Mouse (Mus musculus): ENCODE data around the gene Tkt. TPM values are rescaled to one million over a fixed set of nuclear protein-coding genes. Genes with fewer than 3 reads are reported as not detected.
A peak's percentile ranks its signal among the peaks of the same experiment; 100 is the strongest.
"Not testable (repeated sequence)": the region's sequence is repeated elsewhere in the genome, so short reads cannot be mapped to it uniquely, and the experiment has no call there.

Gene Tkt
- polyA plus RNA-seq, 1 experiment from 2014 or later = 131 TPM

DNA sequence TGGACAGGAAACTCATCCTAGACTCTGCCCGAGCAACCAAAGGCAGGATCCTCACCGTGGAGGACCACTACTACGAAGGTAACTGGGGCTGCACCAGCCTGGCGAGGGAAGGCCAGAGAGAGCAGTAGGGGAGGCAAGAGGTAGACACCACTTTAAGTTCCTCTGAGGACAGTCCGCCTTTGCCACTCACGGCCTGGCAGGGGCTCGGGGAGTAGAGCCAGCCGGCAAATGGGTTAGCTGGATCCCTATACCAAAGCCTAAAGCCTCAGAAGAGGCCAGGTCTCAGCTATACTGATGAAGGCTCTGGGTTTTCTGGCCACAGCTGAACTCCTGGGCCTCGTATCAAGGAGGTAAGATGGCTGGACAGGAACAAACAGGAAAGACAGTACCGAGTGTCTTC lies 24.1 kb downstream of the Tkt start:
- no peak overlapping the region for H3K9ac ChIP-seq (replicated peaks; ENCODE audit: low read length)
- H3K4me1 ChIP-seq (ENCODE audit: control insufficient read depth, insufficient read depth, low read length) = no peaks in the 10 kb centered on the region
- WGBS = 84% methylated on average over 10 of the region's 10 CpGs
- peaks cover 19% of the 10 kb centered on the region for H3K36me3 ChIP-seq (replicated peaks; ENCODE audit: control insufficient read depth, insufficient read depth, low read depth, low read length)
- H3K27ac ChIP-seq (replicated peaks; ENCODE audit: low read depth, low read length) = no peak overlapping the region
- no peaks in the 10 kb centered on the region for H3K9me3 ChIP-seq (replicated peaks; ENCODE audit: control insufficient read depth, low read length)
- DNase-seq (ENCODE audit: low spot score) = no peak
- H3K4me3 ChIP-seq (ENCODE audit: low read depth, low read length) = no peak overlapping the region
- no peak for ATAC-seq (replicated peaks; ENCODE audit: insufficient number of reproducible peaks, low FRiP score, low TSS enrichment, low read depth)
- no peak overlapping the region for H3K4me2 ChIP-seq (ENCODE audit: low read depth, low read length)
- no peaks in the 10 kb centered on the region for H3K27me3 ChIP-seq (ENCODE audit: control insufficient read depth, insufficient read depth, low read length)

- H3K4me3 ChIP-seq (ENCODE audit: low read depth, low read length) = no peak overlapping the region
- no peaks in the 10 kb centered on the region for H3K9me3 ChIP-seq (replicated peaks; ENCODE audit: control insufficient read depth, low read length)
- H3K27ac ChIP-seq (replicated peaks; ENCODE audit: low read depth, low read length) = no peak overlapping the region
- WGBS = 85% methylated on average over 8 of the region's 8 CpGs
- H3K4me2 ChIP-seq (ENCODE audit: low read depth, low read length) = no peak overlapping the region
- no peaks in the 10 kb centered on the region for H3K4me1 ChIP-seq (ENCODE audit: control insufficient read depth, insufficient read depth, low read length)
- H3K9ac ChIP-seq (replicated peaks; ENCODE audit: low read length) = no peak overlapping the region
- peaks cover 17% of the 10 kb centered on the region for H3K36me3 ChIP-seq (replicated peaks; ENCODE audit: control insufficient read depth, insufficient read depth, low read depth, low read length)
- H3K27me3 ChIP-seq (ENCODE audit: control insufficient read depth, insufficient read depth, low read length) = no peaks in the 10 kb centered on the region
- no peak for DNase-seq (ENCODE audit: low spot score)
- no peak for ATAC-seq (replicated peaks; ENCODE audit: insufficient number of reproducible peaks, low FRiP score, low TSS enrichment, low read depth)
Observed at GRCm38 (mm10) chr14:30573235-30573634, 25.1 kb downstream of the Tkt start.

GRCm38 (mm10) chr14:30573983-30574584 lies 25.9 kb downstream of the Tkt start:
- Histone ChIP-seq H3K4me3 (ENCODE audit: low read depth, low read length) (no peak overlapping the region), H3K9me3 (replicated peaks; ENCODE audit: control insufficient read depth, low read length) (no peaks in the 10 kb centered on the region), H3K4me2 (ENCODE audit: low read depth, low read length) (no peak overlapping the region), H3K36me3 (replicated peaks; ENCODE audit: control insufficient read depth, insufficient read depth, low read depth, low read length) (peaks cover 15% of the 10 kb centered on the region), H3K4me1 (ENCODE audit: control insufficient read depth, insufficient read depth, low read length) (no peaks in the 10 kb centered on the region), H3K27me3 (ENCODE audit: control insufficient read depth, insufficient read depth, low read length) (no peaks in the 10 kb centered on the region), H3K27ac (replicated peaks; ENCODE audit: low read depth, low read length) (no peak overlapping the region), H3K9ac (replicated peaks; ENCODE audit: low read length) (no peak overlapping the region)
- 63% methylated on average over 6 of the region's 6 CpGs for WGBS
- ATAC-seq (replicated peaks; ENCODE audit: insufficient number of reproducible peaks, low FRiP score, low TSS enrichment, low read depth) (0 out of 2 replicates have a peak, but pooled peaks have one; percentile 14), DNase-seq (ENCODE audit: low spot score) (peak; percentile 82)

DNA sequence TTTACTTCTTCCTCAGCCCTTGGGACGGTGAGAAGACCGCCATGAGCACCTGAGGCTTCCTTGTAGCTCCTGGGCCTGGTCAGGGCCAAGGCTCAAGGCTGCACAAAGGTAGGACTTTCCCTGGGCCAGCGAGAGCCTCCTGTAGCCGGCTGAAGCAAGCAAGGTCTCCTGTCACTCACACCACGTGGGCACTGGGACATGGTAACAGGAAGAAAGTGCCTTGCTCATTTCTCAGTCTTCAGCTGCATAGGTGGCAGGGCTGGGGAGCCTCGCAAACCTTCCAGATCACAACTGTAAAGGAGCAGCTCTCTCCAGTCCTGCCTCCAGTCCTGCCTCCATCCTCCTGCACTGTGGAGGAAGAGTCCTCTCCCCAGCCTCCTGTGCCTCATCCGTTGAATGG lies 27.6 kb downstream of the Tkt start:
- Histone ChIP-seq H3K4me3 (ENCODE audit: low read depth, low read length) (no peak overlapping the region), H3K27ac (replicated peaks; ENCODE audit: low read depth, low read length) (no peak overlapping the region), H3K4me1 (ENCODE audit: control insufficient read depth, insufficient read depth, low read length) (no peaks in the 10 kb centered on the region), H3K36me3 (replicated peaks; ENCODE audit: control insufficient read depth, insufficient read depth, low read depth, low read length) (peaks cover 14% of the 10 kb centered on the region), H3K9me3 (replicated peaks; ENCODE audit: control insufficient read depth, low read length) (no peaks in the 10 kb centered on the region), H3K27me3 (ENCODE audit: control insufficient read depth, insufficient read depth, low read length) (no peaks in the 10 kb centered on the region), H3K4me2 (ENCODE audit: low read depth, low read length) (no peak overlapping the region), H3K9ac (replicated peaks; ENCODE audit: low read length) (no peak overlapping the region)
- 72% methylated on average over 7 of the region's 7 CpGs for WGBS
- ATAC-seq (replicated peaks; ENCODE audit: insufficient number of reproducible peaks, low FRiP score, low TSS enrichment, low read depth) (no peak), DNase-seq (ENCODE audit: low spot score) (no peak)

- Histone ChIP-seq H3K9ac (replicated peaks; ENCODE audit: low read length) (no peak overlapping the region), H3K27me3 (ENCODE audit: control insufficient read depth, insufficient read depth, low read length) (no peaks in the 10 kb centered on the region), H3K4me2 (ENCODE audit: low read depth, low read length) (no peak overlapping the region), H3K4me1 (ENCODE audit: control insufficient read depth, insufficient read depth, low read length) (no peaks in the 10 kb centered on the region), H3K9me3 (replicated peaks; ENCODE audit: control insufficient read depth, low read length) (no peaks in the 10 kb centered on the region), H3K36me3 (replicated peaks; ENCODE audit: control insufficient read depth, insufficient read depth, low read depth, low read length) (peaks cover 14% of the 10 kb centered on the region), H3K4me3 (ENCODE audit: low read depth, low read length) (no peak overlapping the region), H3K27ac (replicated peaks; ENCODE audit: low read depth, low read length) (no peak overlapping the region)
- ATAC-seq (replicated peaks; ENCODE audit: insufficient number of reproducible peaks, low FRiP score, low TSS enrichment, low read depth) (no peak), DNase-seq (ENCODE audit: low spot score) (no peak)
- 70% methylated on average over 5 of the region's 5 CpGs for WGBS
Observed at GRCm38 (mm10) chr14:30576260-30576659, 28.1 kb downstream of the Tkt start.

GRCm38 (mm10) chr14:30577303-30578062 lies 29.3 kb downstream of the Tkt start:
- H3K9ac ChIP-seq (replicated peaks; ENCODE audit: low read length); H3K4me1 ChIP-seq (ENCODE audit: control insufficient read depth, insufficient read depth, low read length); ATAC-seq (replicated peaks; ENCODE audit: insufficient number of reproducible peaks, low FRiP score, low TSS enrichment, low read depth); DNase-seq (ENCODE audit: low spot score); H3K4me3 ChIP-seq (ENCODE audit: low read depth, low read length); H3K9me3 ChIP-seq (replicated peaks; ENCODE audit: control insufficient read depth, low read length); H3K36me3 ChIP-seq (replicated peaks; ENCODE audit: control insufficient read depth, insufficient read depth, low read depth, low read length); H3K27ac ChIP-seq (replicated peaks; ENCODE audit: low read depth, low read length); H3K4me2 ChIP-seq (ENCODE audit: low read depth, low read length); H3K27me3 ChIP-seq (ENCODE audit: control insufficient read depth, insufficient read depth, low read length): not testable (repeated sequence)
- 42% methylated on average over 10 of the region's 12 CpGs for WGBS

- Histone ChIP-seq H3K4me1 (ENCODE audit: control insufficient read depth, insufficient read depth, low read length) (no peaks in the 10 kb centered on the region), H3K27me3 (ENCODE audit: control insufficient read depth, insufficient read depth, low read length) (no peaks in the 10 kb centered on the region), H3K9me3 (replicated peaks; ENCODE audit: control insufficient read depth, low read length) (no peaks in the 10 kb centered on the region), H3K4me2 (ENCODE audit: low read depth, low read length) (no peak overlapping the region), H3K9ac (replicated peaks; ENCODE audit: low read length) (no peak overlapping the region), H3K36me3 (replicated peaks; ENCODE audit: control insufficient read depth, insufficient read depth, low read depth, low read length) (peaks cover 3% of the 10 kb centered on the region; the same call in 1 of the 2 replicates), H3K27ac (replicated peaks; ENCODE audit: low read depth, low read length) (0 out of 2 replicates have a peak overlapping the region, but pooled peaks have one; percentile 7), H3K4me3 (ENCODE audit: low read depth, low read length) (no peak overlapping the region)
- WGBS = 70% methylated on average over 5 of the region's 5 CpGs
- DNase-seq (ENCODE audit: low spot score) (no peak), ATAC-seq (replicated peaks; ENCODE audit: insufficient number of reproducible peaks, low FRiP score, low TSS enrichment, low read depth) (no peak)
Observed at GRCm38 (mm10) chr14:30579180-30579579, 31.0 kb downstream of the Tkt start.

DNA sequence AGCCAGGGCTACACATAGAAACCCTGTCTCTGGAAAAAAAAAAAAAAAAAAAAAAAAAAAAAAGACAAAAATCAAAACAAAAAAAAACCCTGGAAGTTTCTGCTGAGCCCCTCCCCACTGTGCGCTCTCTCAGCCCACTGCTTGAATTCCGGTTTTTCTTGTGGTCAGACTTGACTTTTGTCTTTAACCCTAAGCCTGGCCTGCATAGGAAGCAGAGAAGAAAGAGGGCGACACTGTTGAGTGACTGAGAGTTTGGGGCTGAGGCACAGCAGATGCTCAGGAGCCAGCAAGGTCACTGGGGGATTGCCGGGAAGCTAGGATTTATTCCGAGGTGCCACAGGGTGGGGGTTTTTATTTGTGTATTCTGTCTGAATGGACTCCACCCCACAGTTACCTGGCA lies 31.7 kb downstream of the Tkt start:
- H3K27ac ChIP-seq (replicated peaks; ENCODE audit: low read depth, low read length) = no peak overlapping the region
- peaks cover 5% of the 10 kb centered on the region for H3K4me1 ChIP-seq (ENCODE audit: control insufficient read depth, insufficient read depth, low read length)
- WGBS = 37% methylated on average over 5 of the region's 5 CpGs
- no peak overlapping the region for H3K9ac ChIP-seq (replicated peaks; ENCODE audit: low read length)
- peaks cover 3% of the 10 kb centered on the region; the same call in 1 of the 2 replicates for H3K36me3 ChIP-seq (replicated peaks; ENCODE audit: control insufficient read depth, insufficient read depth, low read depth, low read length)
- no peaks in the 10 kb centered on the region for H3K9me3 ChIP-seq (replicated peaks; ENCODE audit: control insufficient read depth, low read length)
- DNase-seq (ENCODE audit: low spot score) (no peak), ATAC-seq (replicated peaks; ENCODE audit: insufficient number of reproducible peaks, low FRiP score, low TSS enrichment, low read depth) (no peak)
- H3K27me3 ChIP-seq (ENCODE audit: control insufficient read depth, insufficient read depth, low read length) = no peaks in the 10 kb centered on the region
- H3K4me3 ChIP-seq (ENCODE audit: low read depth, low read length) = no peak overlapping the region
- no peak overlapping the region for H3K4me2 ChIP-seq (ENCODE audit: low read depth, low read length)

Data from embryonic facial prominence, embryonic 11.5 days (tissue).